Mouse (Mus musculus): Measurements from ENCODE around the gene Rnf144a.

GRCm38 (mm10) chr12:26401254-26401653 is 13.8 kb downstream of the Rnf144a start:
- TF ChIP-seq CTCF (IDR thresholded peaks at IDR 0.05; ENCODE audit: extremely low read depth, insufficient read length, insufficient replicate concordance, low read depth, low read length) (no peak), POLR2A (IDR thresholded peaks at IDR 0.05; ENCODE audit: low read depth, low read length) (no peak)

All from small intestine, adult 2 months (tissue).